Mouse (Mus musculus): ENCODE data around the gene U2af1l4. TPM values are rescaled to one million over a fixed set of nuclear protein-coding genes. Genes with fewer than 3 reads are reported as not detected.

Gene U2af1l4
- 90.9 and 97.0 TPM in 2 replicates for polyA plus RNA-seq (2012; rRNA removed)

DNA sequence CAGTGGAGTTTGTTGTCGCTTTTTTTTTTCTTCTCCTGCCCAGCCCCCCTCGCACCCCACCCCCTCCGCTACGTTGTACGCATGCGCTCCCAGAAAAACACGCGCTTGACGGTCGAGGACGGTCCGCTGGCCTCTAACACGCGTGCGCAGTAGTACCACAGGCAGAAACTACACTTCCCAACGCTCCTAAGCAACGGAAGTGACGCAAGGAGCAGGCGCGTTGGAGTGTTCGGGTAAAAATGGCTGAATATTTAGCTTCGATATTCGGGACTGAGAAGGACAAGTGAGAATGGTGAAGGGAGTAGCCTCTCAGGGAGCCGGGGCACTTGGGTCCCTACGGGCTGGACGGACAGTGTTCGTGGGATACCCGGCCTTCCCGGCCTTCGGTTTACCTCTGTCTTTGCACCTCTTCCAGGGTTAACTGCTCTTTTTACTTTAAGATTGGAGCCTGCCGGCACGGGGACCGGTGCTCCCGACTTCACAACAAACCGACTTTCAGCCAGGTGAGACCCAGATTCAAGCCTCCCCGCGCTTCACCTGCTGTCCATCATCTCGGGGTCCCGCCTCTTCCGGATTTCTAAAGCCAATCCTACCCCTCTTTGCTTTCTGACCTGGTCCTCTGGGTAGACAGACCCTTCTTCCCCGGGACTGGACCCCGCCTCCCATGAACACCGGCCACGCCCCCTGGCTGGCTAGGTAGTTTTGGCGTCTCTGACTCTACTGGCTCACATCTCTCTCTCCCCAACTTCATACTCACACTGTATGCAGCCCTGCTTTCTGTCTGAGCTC is at the start of gene U2af1l4, which contains the start of the genes Gm49396 and Psenen:
U2af1l4 (plus strand) TSS at position 185 of the 789 bp plus-strand sequence.
Gm49396 (plus strand) TSS at position 228 of the 789 bp plus-strand sequence.
Psenen (minus strand) TSS at position 511 of the 789 bp plus-strand sequence.
- Histone ChIP-seq H3K4me1 (ENCODE audit: control insufficient read depth, insufficient read depth, low read length) (peaks cover 3% of the 10 kb centered on the region; the same call in 1 of the 2 replicates), H3K4me3 (ENCODE audit: insufficient read depth, low read length) (peak within 1 kb of the TSS; percentile 50), H3K27ac (ENCODE audit: insufficient read depth, low read length) (peak within 1 kb of the TSS; percentile 41)
- TF ChIP-seq POLR2A (IDR thresholded peaks at IDR 0.05; ENCODE audit: extremely low read depth, insufficient read depth, low read length) (peak; percentile 66), CTCF (IDR thresholded peaks at IDR 0.05; ENCODE audit: extremely low read depth, insufficient read depth, low read length) (no peak)

DNA sequence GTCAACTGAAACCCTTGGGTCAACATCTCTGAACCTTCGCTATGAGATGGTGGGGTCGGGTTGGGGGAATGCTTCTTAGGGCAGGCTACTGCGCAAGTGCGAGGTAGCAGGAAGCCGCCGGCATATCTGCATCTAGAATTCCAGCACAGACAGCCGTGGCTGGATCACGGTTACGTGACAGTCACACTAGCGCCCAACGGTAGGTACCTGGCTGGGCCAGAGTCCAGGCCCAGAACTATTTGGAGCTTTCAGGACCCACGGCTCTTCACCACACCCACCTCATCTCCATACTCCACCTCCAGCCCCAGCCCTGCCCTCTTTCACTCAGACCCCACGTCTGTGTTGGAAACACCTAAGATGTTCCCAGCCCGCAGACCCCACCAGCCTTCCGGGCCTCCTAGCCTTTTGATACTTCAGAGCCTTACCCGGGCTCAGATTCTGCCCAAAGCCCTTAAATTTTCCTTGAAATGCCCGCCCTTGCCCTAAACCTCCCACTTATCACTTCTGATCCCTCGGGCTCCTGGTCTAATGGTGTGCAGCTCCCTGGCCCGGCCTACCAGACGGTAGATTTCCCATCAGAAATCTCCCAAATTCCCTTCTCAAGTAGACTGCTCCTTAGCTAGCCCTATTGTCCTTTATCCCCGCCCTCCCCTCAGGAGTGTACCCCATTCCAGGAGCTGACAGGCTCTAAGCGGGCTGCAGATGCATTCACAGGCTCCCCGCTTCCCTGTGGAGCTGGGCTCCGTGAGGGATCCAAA is 47.9 kb upstream of the U2af1l4 start:
- no peaks in the 10 kb centered on the region for H3K4me1 ChIP-seq (ENCODE audit: control insufficient read depth, insufficient read depth, low read length)
- TF ChIP-seq POLR2A (IDR thresholded peaks at IDR 0.05; ENCODE audit: extremely low read depth, insufficient read depth, low read length) (no peak), CTCF (IDR thresholded peaks at IDR 0.05; ENCODE audit: extremely low read depth, insufficient read depth, low read length) (no peak)
- no peak overlapping the region for H3K4me3 ChIP-seq (ENCODE audit: insufficient read depth, low read length)
- no peak overlapping the region for H3K27ac ChIP-seq (ENCODE audit: insufficient read depth, low read length)

DNA sequence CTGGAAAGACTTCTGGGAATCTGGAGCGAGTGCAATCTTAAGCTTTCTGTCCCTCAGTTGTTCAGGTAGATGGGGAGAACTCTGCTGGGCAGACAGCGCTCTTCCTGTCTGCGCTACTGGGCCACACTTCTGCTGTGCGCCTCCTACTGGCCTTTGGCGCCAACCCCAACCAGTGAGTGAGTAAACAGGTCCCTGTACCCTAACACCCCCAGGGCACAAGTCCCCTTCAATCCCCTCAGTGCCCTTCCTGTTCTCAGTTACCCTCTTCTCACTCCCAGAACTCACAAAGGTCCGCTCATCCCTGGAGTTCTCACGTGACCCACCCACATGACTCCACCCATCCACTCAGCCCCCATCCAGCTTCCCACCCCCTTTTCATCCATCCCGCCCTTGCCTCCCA is 44.8 kb upstream of the U2af1l4 start:
- H3K4me1 ChIP-seq (ENCODE audit: control insufficient read depth, insufficient read depth, low read length): no peaks in the 10 kb centered on the region
- H3K27ac ChIP-seq (ENCODE audit: insufficient read depth, low read length): no peak overlapping the region
- no peak for TF ChIP-seq POLR2A (IDR thresholded peaks at IDR 0.05; ENCODE audit: extremely low read depth, insufficient read depth, low read length)
- no peak for TF ChIP-seq CTCF (IDR thresholded peaks at IDR 0.05; ENCODE audit: extremely low read depth, insufficient read depth, low read length)
- H3K4me3 ChIP-seq (ENCODE audit: insufficient read depth, low read length): no peak overlapping the region

DNA sequence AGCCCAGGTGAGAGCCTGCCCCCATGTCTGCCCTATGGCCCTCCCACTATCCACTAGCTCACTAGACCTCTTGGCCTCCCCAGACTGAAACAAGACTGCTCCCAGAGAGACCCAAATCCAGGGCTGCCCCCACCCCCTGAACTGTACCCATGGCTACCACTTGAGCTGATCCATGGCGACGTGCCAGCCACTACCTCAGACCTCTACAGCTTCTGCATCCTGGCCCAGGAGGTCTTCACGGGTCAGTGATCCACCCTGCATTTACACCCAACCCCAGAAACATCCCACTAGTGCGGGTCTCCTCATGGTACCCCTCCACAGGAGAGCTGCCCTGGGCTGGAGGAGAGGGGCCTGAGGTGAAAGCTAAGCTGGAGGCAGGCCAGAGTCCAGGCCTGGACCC is 42.7 kb upstream of the U2af1l4 start:
- Histone ChIP-seq H3K4me3 (ENCODE audit: insufficient read depth, low read length) (no peak overlapping the region), H3K4me1 (ENCODE audit: control insufficient read depth, insufficient read depth, low read length) (no peaks in the 10 kb centered on the region), H3K27ac (ENCODE audit: insufficient read depth, low read length) (no peak overlapping the region)
- no peak for TF ChIP-seq CTCF (IDR thresholded peaks at IDR 0.05; ENCODE audit: extremely low read depth, insufficient read depth, low read length)
- TF ChIP-seq POLR2A (IDR thresholded peaks at IDR 0.05; ENCODE audit: extremely low read depth, insufficient read depth, low read length): no peak

DNA sequence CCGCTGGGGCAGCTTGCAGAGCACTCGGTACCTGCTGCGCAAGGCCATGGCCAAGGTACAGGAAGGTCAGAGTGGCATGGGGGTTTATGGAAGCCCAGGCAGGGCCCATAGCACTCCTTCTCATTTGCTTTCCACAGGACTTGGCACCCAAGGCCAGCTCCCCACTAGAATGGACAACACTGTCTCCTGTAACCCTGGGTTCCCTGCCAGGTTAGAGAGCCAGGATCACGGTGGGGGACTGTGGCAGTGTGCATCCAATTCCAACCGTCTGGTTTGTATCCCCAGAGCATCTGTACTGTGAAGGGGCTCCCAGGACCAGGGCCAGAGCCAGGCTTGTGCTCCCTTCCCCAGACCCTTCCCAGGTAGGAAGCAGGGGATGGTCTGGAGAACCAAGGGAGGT is 42.2 kb upstream of the U2af1l4 start:
- H3K4me3 ChIP-seq (ENCODE audit: insufficient read depth, low read length): no peak overlapping the region
- TF ChIP-seq POLR2A (IDR thresholded peaks at IDR 0.05; ENCODE audit: extremely low read depth, insufficient read depth, low read length): 0 out of 2 replicates have a peak, but pooled peaks have one; percentile 19
- TF ChIP-seq CTCF (IDR thresholded peaks at IDR 0.05; ENCODE audit: extremely low read depth, insufficient read depth, low read length): no peak
- no peaks in the 10 kb centered on the region for H3K4me1 ChIP-seq (ENCODE audit: control insufficient read depth, insufficient read depth, low read length)
- no peak overlapping the region for H3K27ac ChIP-seq (ENCODE audit: insufficient read depth, low read length)

DNA sequence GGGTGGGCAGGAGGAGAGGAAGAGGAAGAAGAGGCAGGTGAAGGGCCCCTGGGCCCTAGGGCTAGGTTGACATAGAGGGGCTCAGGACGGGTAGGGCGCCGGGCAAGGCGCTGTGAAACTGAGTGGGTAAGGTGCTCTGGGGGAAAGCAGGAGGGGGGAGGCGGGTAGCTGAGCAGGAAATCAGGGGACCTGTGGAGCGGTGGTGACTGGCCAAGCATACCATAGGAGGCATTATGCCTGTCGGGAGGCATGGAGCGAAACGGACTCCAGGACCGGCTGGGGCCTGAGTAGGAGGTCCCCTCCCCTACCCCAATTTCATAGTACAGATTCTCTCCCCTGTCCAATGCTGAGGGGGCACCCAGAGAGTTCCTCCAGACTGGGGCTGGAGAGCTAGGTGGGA is 40.2 kb upstream of the U2af1l4 start:
- H3K4me3 ChIP-seq (ENCODE audit: insufficient read depth, low read length): no peak overlapping the region
- no peak overlapping the region for H3K27ac ChIP-seq (ENCODE audit: insufficient read depth, low read length)
- TF ChIP-seq POLR2A (IDR thresholded peaks at IDR 0.05; ENCODE audit: extremely low read depth, insufficient read depth, low read length) (no peak), CTCF (IDR thresholded peaks at IDR 0.05; ENCODE audit: extremely low read depth, insufficient read depth, low read length) (no peak)
- no peaks in the 10 kb centered on the region for H3K4me1 ChIP-seq (ENCODE audit: control insufficient read depth, insufficient read depth, low read length)

DNA sequence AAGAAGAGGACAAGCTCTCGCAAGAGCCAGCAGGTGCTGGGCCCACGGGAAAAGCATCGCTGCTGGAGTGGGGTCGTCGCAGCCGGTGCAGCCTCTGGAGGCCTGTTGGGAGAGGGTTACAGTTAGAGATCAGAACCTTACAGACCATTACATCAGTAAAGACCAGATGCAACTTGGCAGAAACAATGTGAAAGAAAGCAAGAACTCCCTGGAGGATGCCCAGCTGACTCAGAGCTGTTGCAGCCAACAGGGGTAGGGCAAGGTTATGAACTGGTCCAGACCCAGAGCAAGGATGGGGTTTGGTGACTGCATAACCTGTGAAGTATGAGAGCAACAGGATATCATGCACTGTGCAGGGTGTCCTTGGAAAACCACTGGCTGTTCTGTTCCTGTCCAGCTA is 38.6 kb upstream of the U2af1l4 start:
- H3K27ac ChIP-seq (ENCODE audit: insufficient read depth, low read length): no peak overlapping the region
- no peaks in the 10 kb centered on the region for H3K4me1 ChIP-seq (ENCODE audit: control insufficient read depth, insufficient read depth, low read length)
- H3K4me3 ChIP-seq (ENCODE audit: insufficient read depth, low read length): no peak overlapping the region
- TF ChIP-seq CTCF (IDR thresholded peaks at IDR 0.05; ENCODE audit: extremely low read depth, insufficient read depth, low read length) (no peak), POLR2A (IDR thresholded peaks at IDR 0.05; ENCODE audit: extremely low read depth, insufficient read depth, low read length) (no peak)

DNA sequence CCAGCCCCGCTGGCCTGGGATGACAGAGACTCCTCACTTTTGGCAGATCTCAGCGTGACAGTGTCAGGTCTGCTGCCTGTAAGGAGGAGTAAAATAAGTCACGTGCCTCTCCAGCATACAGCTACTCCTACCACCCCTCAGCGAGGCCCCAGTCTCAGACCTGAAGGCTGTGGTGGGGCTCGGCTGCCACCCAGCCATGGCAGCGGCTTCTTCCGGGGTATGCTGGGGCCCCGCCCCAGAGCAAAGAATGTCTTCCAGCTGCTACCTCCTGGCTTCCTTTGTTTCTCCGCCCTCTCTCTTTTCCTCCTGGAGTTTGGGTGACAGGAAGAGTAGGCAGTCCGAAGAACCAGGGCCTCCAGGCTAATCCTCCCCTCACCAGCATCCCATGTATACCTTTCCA is 37.1 kb upstream of the U2af1l4 start:
- no peak for TF ChIP-seq POLR2A (IDR thresholded peaks at IDR 0.05; ENCODE audit: extremely low read depth, insufficient read depth, low read length)
- TF ChIP-seq CTCF (IDR thresholded peaks at IDR 0.05; ENCODE audit: extremely low read depth, insufficient read depth, low read length): no peak

DNA sequence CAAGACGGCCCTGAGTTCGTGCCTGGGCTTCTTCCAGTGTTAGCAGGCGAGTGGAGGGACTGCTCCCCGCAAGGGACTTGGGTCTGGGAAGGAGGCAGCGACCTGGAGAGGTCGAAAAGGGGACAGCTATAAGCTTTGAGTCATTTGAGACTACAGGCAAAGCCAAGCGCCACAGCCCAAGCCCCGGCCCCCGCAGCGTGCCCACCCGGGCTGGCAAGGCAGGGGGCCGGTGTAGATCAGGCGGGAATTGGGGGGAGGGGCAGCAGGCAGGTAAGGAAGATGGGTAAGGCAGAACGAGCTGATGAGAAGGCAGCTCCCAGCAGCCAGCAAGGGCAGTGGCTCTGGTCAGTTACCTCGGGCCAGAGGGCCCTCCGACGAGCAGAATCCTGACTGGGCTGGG is 36.7 kb upstream of the U2af1l4 start:
- peak overlapping the region; percentile 7; the same call in 1 of the 2 replicates for H3K27ac ChIP-seq (ENCODE audit: insufficient read depth, low read length)
- no peak overlapping the region for H3K4me3 ChIP-seq (ENCODE audit: insufficient read depth, low read length)
- peaks cover 3% of the 10 kb centered on the region; the same call in 1 of the 2 replicates for H3K4me1 ChIP-seq (ENCODE audit: control insufficient read depth, insufficient read depth, low read length)
- TF ChIP-seq CTCF (IDR thresholded peaks at IDR 0.05; ENCODE audit: extremely low read depth, insufficient read depth, low read length) (no peak), POLR2A (IDR thresholded peaks at IDR 0.05; ENCODE audit: extremely low read depth, insufficient read depth, low read length) (no peak)

More for the DNA sequence above, 37.1 kb upstream of the U2af1l4 start:
- Histone ChIP-seq H3K4me1 (ENCODE audit: control insufficient read depth, insufficient read depth, low read length) (peaks cover 3% of the 10 kb centered on the region; the same call in 1 of the 2 replicates), H3K4me3 (ENCODE audit: insufficient read depth, low read length) (no peak overlapping the region), H3K27ac (ENCODE audit: insufficient read depth, low read length) (0 out of 2 replicates have a peak overlapping the region, but pooled peaks have one; percentile 7)

All from cortical plate, adult 2 months (tissue).